Mouse (Mus musculus) T-helper 1 cell (primary cell): ENCODE results near the gene Gatm.

Source experiments
- in situ Hi-C: fragments of 300-600 bp; cut with MboI, MseI; formaldehyde crosslinking; loops from one replicate; pipeline ENCODE4 v1.15.1; 2025; ENCODE audit warnings: high pct_unique_total_duplicates

The Gatm gene

GRCm38 (mm10) chr2:122610746-122611653, at the start of gene Gatm:
Gatm (minus strand) TSS chr2:122611303.
- in situ Hi-C loops = no loop called here

- in situ Hi-C loops = loop anchor here (10.0 kb wide), 2 partner anchors 705 to 925 kb away; partner anchors contain the start of genes Ctdspl2 and Mageb3
Observed at GRCm38 (mm10) chr2:122659825-122660224, 48.7 kb upstream of the Gatm start.

- in situ Hi-C loops = loop anchor here (10.0 kb wide), 2 partner anchors 703 to 927 kb away; partner anchors contain the start of genes Ctdspl2 and Mageb3
Observed at GRCm38 (mm10) chr2:122657707-122658524, 46.8 kb upstream of the Gatm start.

GRCm38 (mm10) chr2:122656767-122657166, 45.7 kb upstream of the Gatm start:
- in situ Hi-C loops = loop anchor here (10.0 kb wide), 2 partner anchors 702 to 928 kb away; partner anchors contain the start of genes Ctdspl2 and Mageb3

GRCm38 (mm10) chr2:122656052-122656451, 44.9 kb upstream of the Gatm start:
- in situ Hi-C loops = loop anchor here (10.0 kb wide), 2 partner anchors 701 to 929 kb away; partner anchors contain the start of genes Ctdspl2 and Mageb3

- in situ Hi-C loops = loop anchor here (10.0 kb wide), 2 partner anchors 698 to 932 kb away; partner anchors contain the start of genes Ctdspl2 and Mageb3
Observed at GRCm38 (mm10) chr2:122652096-122653084, 41.3 kb upstream of the Gatm start.

- in situ Hi-C loops = no loop called here
Observed at GRCm38 (mm10) chr2:122638673-122639072, 27.6 kb upstream of the Gatm start.

- in situ Hi-C loops = no loop called here
Observed at GRCm38 (mm10) chr2:122638029-122638428, 26.9 kb upstream of the Gatm start.

- in situ Hi-C loops = no loop called here
Observed at GRCm38 (mm10) chr2:122637526-122637997, 26.5 kb upstream of the Gatm start.

- in situ Hi-C loops = no loop called here
Observed at GRCm38 (mm10) chr2:122636686-122637085, 25.6 kb upstream of the Gatm start, which contains the start of gene AA467197. AA467197 (plus strand) TSS chr2:122636986.

- in situ Hi-C loops = loop anchor here (5.0 kb wide), 1 partner anchor 121 kb away; no protein-coding TSS in a partner anchor
Observed at GRCm38 (mm10) chr2:122631226-122631801, 20.2 kb upstream of the Gatm start.

- in situ Hi-C loops = loop anchor here (5.0 kb wide), 1 partner anchor 122 kb away; no protein-coding TSS in a partner anchor
Observed at GRCm38 (mm10) chr2:122630465-122631225, 19.5 kb upstream of the Gatm start.

GRCm38 (mm10) chr2:122629871-122630270, 18.8 kb upstream of the Gatm start:
- in situ Hi-C loops = loop anchor here (5.0 to 10.0 kb wide), 3 partner anchors 65 to 248 kb away; no protein-coding TSS in a partner anchor

- in situ Hi-C loops = loop anchor here (5.0 to 10.0 kb wide), 2 partner anchors 64 to 247 kb away; no protein-coding TSS in a partner anchor
Observed at GRCm38 (mm10) chr2:122628976-122629375, 17.9 kb upstream of the Gatm start.

GRCm38 (mm10) chr2:122625930-122626329, 14.8 kb upstream of the Gatm start:
- in situ Hi-C loops = loop anchor here (5.0 to 10.0 kb wide), 2 partner anchors 61 to 244 kb away; no protein-coding TSS in a partner anchor

GRCm38 (mm10) chr2:122621337-122622110, 10.4 kb upstream of the Gatm start:
- in situ Hi-C loops = loop anchor here (10.0 kb wide), 1 partner anchor 57 kb away; no protein-coding TSS in a partner anchor

GRCm38 (mm10) chr2:122618719-122619118, 7.6 kb upstream of the Gatm start:
- in situ Hi-C loops = no loop called here

GRCm38 (mm10) chr2:122617792-122618191, 6.7 kb upstream of the Gatm start:
- in situ Hi-C loops = no loop called here
